Mouse (Mus musculus): ENCODE measurements around the gene Mdga2. TPM values are rescaled to one million over a fixed set of nuclear protein-coding genes. Genes with fewer than 3 reads are reported as not detected.

Gene Mdga2
- polyA plus RNA-seq, 1 experiment from 2014 or later = 3.2 TPM

GRCm38 (mm10) chr12:67045099-67045750 lies 177.1 kb downstream of the Mdga2 start:
- no peaks in the 10 kb centered on the region for H3K4me1 ChIP-seq
- H3K27me3 ChIP-seq = no peaks in the 10 kb centered on the region
- H3K9ac ChIP-seq = no peak overlapping the region
- H3K9me3 ChIP-seq (replicated peaks) = no peaks in the 10 kb centered on the region
- no peak overlapping the region for H3K27ac ChIP-seq (replicated peaks)
- no peaks in the 10 kb centered on the region for H3K36me3 ChIP-seq
- WGBS = 64% methylated on average over 8 of the region's 8 CpGs
- H3K4me2 ChIP-seq (replicated peaks) = no peak overlapping the region
- H3K4me3 ChIP-seq (replicated peaks) = no peak overlapping the region
- ATAC-seq (ENCODE audit: insufficient number of reproducible peaks, low FRiP score, low TSS enrichment, low read depth) = no peak

- H3K9me3 ChIP-seq (replicated peaks) = no peaks in the 10 kb centered on the region
- no peak for ATAC-seq (ENCODE audit: insufficient number of reproducible peaks, low FRiP score, low TSS enrichment, low read depth)
- no peak overlapping the region for H3K4me2 ChIP-seq (replicated peaks)
- H3K9ac ChIP-seq = no peak overlapping the region
- no peaks in the 10 kb centered on the region for H3K27me3 ChIP-seq
- no peak overlapping the region for H3K4me3 ChIP-seq (replicated peaks)
- WGBS = 78% methylated on average over 4 of the region's 4 CpGs
- H3K36me3 ChIP-seq = no peaks in the 10 kb centered on the region
- H3K27ac ChIP-seq (replicated peaks) = no peak overlapping the region
- no peaks in the 10 kb centered on the region for H3K4me1 ChIP-seq
Observed at GRCm38 (mm10) chr12:67041865-67042264, 180.5 kb downstream of the Mdga2 start.

GRCm38 (mm10) chr12:67035509-67036261 lies 186.7 kb downstream of the Mdga2 start:
- 84% methylated on average over 15 of the region's 15 CpGs for WGBS
- ATAC-seq (ENCODE audit: insufficient number of reproducible peaks, low FRiP score, low TSS enrichment, low read depth) = no peak
- Histone ChIP-seq H3K4me3 (replicated peaks) (no peak overlapping the region), H3K9me3 (replicated peaks) (no peaks in the 10 kb centered on the region), H3K27me3 (no peaks in the 10 kb centered on the region), H3K9ac (no peak overlapping the region), H3K4me2 (replicated peaks) (no peak overlapping the region), H3K36me3 (no peaks in the 10 kb centered on the region), H3K4me1 (no peaks in the 10 kb centered on the region), H3K27ac (replicated peaks) (no peak overlapping the region)

- ATAC-seq (ENCODE audit: insufficient number of reproducible peaks, low FRiP score, low TSS enrichment, low read depth) = no peak
- WGBS = 89% methylated on average over 3 of the region's 3 CpGs
- no peak overlapping the region for H3K27ac ChIP-seq (replicated peaks)
Observed at GRCm38 (mm10) chr12:67017192-67017591, 205.2 kb downstream of the Mdga2 start.

GRCm38 (mm10) chr12:67011368-67011767 lies 211.0 kb downstream of the Mdga2 start:
- Histone ChIP-seq H3K27ac (replicated peaks) (no peak overlapping the region), H3K27me3 (no peaks in the 10 kb centered on the region), H3K36me3 (no peaks in the 10 kb centered on the region), H3K4me3 (replicated peaks) (no peak overlapping the region), H3K9ac (no peak overlapping the region), H3K9me3 (replicated peaks) (no peaks in the 10 kb centered on the region), H3K4me2 (replicated peaks) (no peak overlapping the region), H3K4me1 (no peaks in the 10 kb centered on the region)
- ATAC-seq (ENCODE audit: insufficient number of reproducible peaks, low FRiP score, low TSS enrichment, low read depth) = no peak
- 67% methylated on average over 4 of the region's 4 CpGs for WGBS

More at GRCm38 (mm10) chr12:67017192-67017591, 205.2 kb downstream of the Mdga2 start:
- Histone ChIP-seq H3K36me3 (no peaks in the 10 kb centered on the region), H3K9ac (no peak overlapping the region), H3K9me3 (replicated peaks) (no peaks in the 10 kb centered on the region), H3K4me1 (no peaks in the 10 kb centered on the region), H3K4me3 (replicated peaks) (no peak overlapping the region), H3K4me2 (replicated peaks) (no peak overlapping the region), H3K27me3 (no peaks in the 10 kb centered on the region)

- Histone ChIP-seq H3K27me3 (no peaks in the 10 kb centered on the region), H3K36me3 (no peaks in the 10 kb centered on the region), H3K4me2 (replicated peaks) (no peak overlapping the region), H3K4me1 (no peaks in the 10 kb centered on the region), H3K9me3 (replicated peaks) (no peaks in the 10 kb centered on the region), H3K27ac (replicated peaks) (no peak overlapping the region), H3K4me3 (replicated peaks) (no peak overlapping the region), H3K9ac (no peak overlapping the region)
- no peak for ATAC-seq (ENCODE audit: insufficient number of reproducible peaks, low FRiP score, low TSS enrichment, low read depth)
- 91% methylated on average over 4 of the region's 4 CpGs for WGBS
Observed at GRCm38 (mm10) chr12:67010318-67010717, 212.0 kb downstream of the Mdga2 start.

- Histone ChIP-seq H3K4me3 (replicated peaks) (no peak overlapping the region), H3K27ac (replicated peaks) (no peak overlapping the region), H3K27me3 (no peaks in the 10 kb centered on the region), H3K4me2 (replicated peaks) (no peak overlapping the region), H3K9me3 (replicated peaks) (no peaks in the 10 kb centered on the region), H3K9ac (no peak overlapping the region), H3K4me1 (no peaks in the 10 kb centered on the region), H3K36me3 (no peaks in the 10 kb centered on the region)
- 76% methylated on average over 3 of the region's 3 CpGs for WGBS
- no peak for ATAC-seq (ENCODE audit: insufficient number of reproducible peaks, low FRiP score, low TSS enrichment, low read depth)
Observed at GRCm38 (mm10) chr12:67009191-67009590, 213.2 kb downstream of the Mdga2 start.

GRCm38 (mm10) chr12:66954129-66954528 lies 268.2 kb downstream of the Mdga2 start:
- no peaks in the 10 kb centered on the region for H3K4me1 ChIP-seq
- H3K27me3 ChIP-seq = no peaks in the 10 kb centered on the region
- 58% methylated on average over 3 of the region's 3 CpGs for WGBS
- H3K4me2 ChIP-seq (replicated peaks) = no peak overlapping the region
- no peak overlapping the region for H3K27ac ChIP-seq (replicated peaks)
- no peaks in the 10 kb centered on the region for H3K36me3 ChIP-seq
- ATAC-seq (ENCODE audit: insufficient number of reproducible peaks, low FRiP score, low TSS enrichment, low read depth) = no peak
- H3K9me3 ChIP-seq (replicated peaks) = no peaks in the 10 kb centered on the region
- no peak overlapping the region for H3K4me3 ChIP-seq (replicated peaks)
- H3K9ac ChIP-seq = no peak overlapping the region

- Histone ChIP-seq H3K9ac (no peak overlapping the region), H3K4me2 (replicated peaks) (no peak overlapping the region), H3K4me1 (no peaks in the 10 kb centered on the region), H3K36me3 (no peaks in the 10 kb centered on the region), H3K4me3 (replicated peaks) (no peak overlapping the region), H3K9me3 (replicated peaks) (no peaks in the 10 kb centered on the region), H3K27ac (replicated peaks) (no peak overlapping the region), H3K27me3 (no peaks in the 10 kb centered on the region)
- 84% methylated on average over 5 of the region's 5 CpGs for WGBS
- ATAC-seq (ENCODE audit: insufficient number of reproducible peaks, low FRiP score, low TSS enrichment, low read depth) = no peak
Observed at GRCm38 (mm10) chr12:66915741-66916140, 306.6 kb downstream of the Mdga2 start.

GRCm38 (mm10) chr12:66899366-66899765 lies 323.0 kb downstream of the Mdga2 start:
- no peaks in the 10 kb centered on the region for H3K36me3 ChIP-seq
- no peak overlapping the region for H3K9ac ChIP-seq
- WGBS = 69% methylated on average over 4 of the region's 4 CpGs
- H3K4me1 ChIP-seq = no peaks in the 10 kb centered on the region
- H3K27me3 ChIP-seq = no peaks in the 10 kb centered on the region
- no peak overlapping the region for H3K4me3 ChIP-seq (replicated peaks)
- ATAC-seq (ENCODE audit: insufficient number of reproducible peaks, low FRiP score, low TSS enrichment, low read depth) = no peak
- H3K4me2 ChIP-seq (replicated peaks) = no peak overlapping the region
- H3K9me3 ChIP-seq (replicated peaks) = no peaks in the 10 kb centered on the region
- no peak overlapping the region for H3K27ac ChIP-seq (replicated peaks)

- ATAC-seq (ENCODE audit: insufficient number of reproducible peaks, low FRiP score, low TSS enrichment, low read depth) = no peak
- 91% methylated on average over 3 of the region's 3 CpGs for WGBS
Observed at GRCm38 (mm10) chr12:66896790-66897189, 325.6 kb downstream of the Mdga2 start.

GRCm38 (mm10) chr12:66890296-66890695 lies 332.1 kb downstream of the Mdga2 start:
- H3K9ac ChIP-seq = no peak overlapping the region
- no peaks in the 10 kb centered on the region for H3K36me3 ChIP-seq

More at GRCm38 (mm10) chr12:66896790-66897189, 325.6 kb downstream of the Mdga2 start:
- Histone ChIP-seq H3K4me1 (no peaks in the 10 kb centered on the region), H3K9ac (no peak overlapping the region), H3K36me3 (no peaks in the 10 kb centered on the region), H3K27me3 (no peaks in the 10 kb centered on the region), H3K27ac (replicated peaks) (no peak overlapping the region), H3K4me3 (replicated peaks) (no peak overlapping the region), H3K4me2 (replicated peaks) (no peak overlapping the region), H3K9me3 (replicated peaks) (no peaks in the 10 kb centered on the region)

More at GRCm38 (mm10) chr12:66890296-66890695, 332.1 kb downstream of the Mdga2 start:
- ATAC-seq (ENCODE audit: insufficient number of reproducible peaks, low FRiP score, low TSS enrichment, low read depth) = no peak
- H3K9me3 ChIP-seq (replicated peaks) = no peaks in the 10 kb centered on the region
- H3K27me3 ChIP-seq = no peaks in the 10 kb centered on the region
- H3K4me1 ChIP-seq = no peaks in the 10 kb centered on the region
- H3K27ac ChIP-seq (replicated peaks) = no peak overlapping the region
- no peak overlapping the region for H3K4me2 ChIP-seq (replicated peaks)
- no peak overlapping the region for H3K4me3 ChIP-seq (replicated peaks)
- WGBS = 69% methylated on average over 3 of the region's 3 CpGs

Data from embryonic facial prominence, embryonic 15.5 days (tissue).